Mouse (Mus musculus): ENCODE measurements around the gene Cntrob. TPM values are rescaled to one million over a fixed set of nuclear protein-coding genes. Genes with fewer than 3 reads are reported as not detected.
"Not testable (repeated sequence)": the region's sequence is repeated elsewhere in the genome, so short reads cannot be mapped to it uniquely, and the experiment has no call there.

Gene Cntrob
- total RNA-seq, 2 experiments from 2014 or later, result 15.1 to 15.2 TPM

- DNase-seq, result peak; percentile 82 to 85
These were observed 16.9 kb upstream of the Cntrob start, which contains the start of gene Rnf227 for GRCm38 (mm10) chr11:69340161-69341131. Rnf227 (plus strand) TSS chr11:69340461.

GRCm38 (mm10) chr11:69334796-69335195 is 11.2 kb upstream of the Cntrob start:
- no peak for DNase-seq

- no peak for DNase-seq
These were observed 10.3 kb upstream of the Cntrob start for GRCm38 (mm10) chr11:69333922-69334321.

GRCm38 (mm10) chr11:69332713-69333253 is 9.2 kb upstream of the Cntrob start:
- no peak for DNase-seq

- DNase-seq, result peak; percentile 73 to 83
These were observed 8.4 kb upstream of the Cntrob start for GRCm38 (mm10) chr11:69331929-69332405.

GRCm38 (mm10) chr11:69331152-69331551 is 7.6 kb upstream of the Cntrob start:
- no peak for DNase-seq

- no peak for DNase-seq
These were observed 4.9 kb upstream of the Cntrob start for GRCm38 (mm10) chr11:69328517-69328916.

- no peak for DNase-seq
These were observed 4.1 kb upstream of the Cntrob start for GRCm38 (mm10) chr11:69327648-69328047.

- DNase-seq, result no peak
These were observed 3.5 kb upstream of the Cntrob start for GRCm38 (mm10) chr11:69327157-69327442.

- peak in 1 of 2 experiments; percentile 30 for DNase-seq
These were observed 3.0 kb upstream of the Cntrob start for GRCm38 (mm10) chr11:69326408-69327156.

- peak; percentile 73 to 77 for DNase-seq
These were observed 2.2 kb upstream of the Cntrob start, which contains the start of gene Kcnab3 for GRCm38 (mm10) chr11:69325628-69326407. Kcnab3 (plus strand) TSS chr11:69326258.

GRCm38 (mm10) chr11:69324749-69325148 is 1.2 kb upstream of the Cntrob start:
- no peak for DNase-seq

GRCm38 (mm10) chr11:69322693-69323471 is 693 bp downstream of the Cntrob start:
- no peak for DNase-seq

- no peak for DNase-seq
These were observed 1.6 kb downstream of the Cntrob start for GRCm38 (mm10) chr11:69322010-69322409.

- no peak for DNase-seq
These were observed 2.0 kb downstream of the Cntrob start for GRCm38 (mm10) chr11:69321580-69321979.

GRCm38 (mm10) chr11:69318000-69318399 is 5.6 kb downstream of the Cntrob start:
- DNase-seq, result not testable (repeated sequence)

- DNase-seq, result no peak
These were observed 7.2 kb downstream of the Cntrob start for GRCm38 (mm10) chr11:69316361-69316760.

- DNase-seq, result no peak
These were observed 12.3 kb downstream of the Cntrob start for GRCm38 (mm10) chr11:69311266-69311665.

- DNase-seq, result no peak
These were observed 17.5 kb downstream of the Cntrob start for GRCm38 (mm10) chr11:69306039-69306438.

GRCm38 (mm10) chr11:69305291-69305690 is 18.3 kb downstream of the Cntrob start:
- DNase-seq, result no peak

- no peak for DNase-seq
These were observed 20.8 kb downstream of the Cntrob start for GRCm38 (mm10) chr11:69302817-69303216.
